Mouse (Mus musculus): ENCODE results near the gene Duox1. TPM values are rescaled to one million over a fixed set of nuclear protein-coding genes. Genes with fewer than 3 reads are reported as not detected.

The Duox1 gene
- polyA plus RNA-seq, 1 experiment from 2014 or later, result not detected

DNA sequence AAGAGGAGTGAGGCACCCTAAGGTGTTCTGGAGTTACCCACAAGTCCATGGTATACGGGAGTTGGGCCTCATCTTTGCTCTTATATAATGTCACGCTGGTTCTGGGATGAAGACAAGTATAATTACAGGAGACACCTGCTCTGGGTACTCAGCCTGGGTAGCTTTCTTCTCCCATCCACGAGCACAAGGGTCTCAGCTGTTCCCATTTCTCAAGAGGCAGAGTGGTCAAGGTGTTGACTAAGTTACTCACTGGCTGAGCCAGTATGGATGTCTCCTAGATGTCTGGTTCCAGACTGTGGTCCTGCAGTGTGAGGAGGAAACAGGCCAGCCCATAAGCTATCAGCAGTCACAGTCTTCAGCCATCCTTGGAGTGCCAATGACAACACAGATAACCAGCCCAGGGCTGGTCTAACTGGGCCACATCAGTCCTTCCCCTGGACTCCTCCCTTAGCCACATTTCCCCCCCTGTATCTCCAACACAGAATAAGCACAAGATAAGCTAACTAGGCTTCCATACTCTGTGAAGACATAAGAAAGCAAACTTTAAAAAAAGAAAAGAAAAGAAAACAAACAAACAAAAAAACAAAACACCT, 49.0 kb downstream of the Duox1 start:
- peaks cover 17% of the 10 kb centered on the region; the same call in 1 of the 2 replicates for H3K36me3 ChIP-seq
- no peak overlapping the region for H3K4me3 ChIP-seq
- H3K27me3 ChIP-seq (ENCODE audit: insufficient read depth, poor library complexity, severe bottlenecking), result 0 out of 2 replicates have a peak, but pooled peaks cover 3% of the 10 kb centered on the region
- no peak for DNase-seq (ENCODE audit: low spot score)
- H3K9me3 ChIP-seq, result no peaks in the 10 kb centered on the region
- H3K4me1 ChIP-seq, result peaks cover 38% of the 10 kb centered on the region
- no peak overlapping the region for H3K27ac ChIP-seq
- 76% methylated on average over 3 of the region's 3 CpGs for WGBS

- 79% methylated on average over 10 of the region's 10 CpGs for WGBS
- no peaks in the 10 kb centered on the region for H3K9me3 ChIP-seq
- H3K36me3 ChIP-seq, result peaks cover 17% of the 10 kb centered on the region; the same call in 1 of the 2 replicates
- DNase-seq (ENCODE audit: low spot score), result no peak
- no peak overlapping the region for H3K4me3 ChIP-seq
- H3K4me1 ChIP-seq, result peaks cover 44% of the 10 kb centered on the region
- no peak overlapping the region for H3K27ac ChIP-seq
- peaks cover 5% of the 10 kb centered on the region for H3K27me3 ChIP-seq (ENCODE audit: insufficient read depth, poor library complexity, severe bottlenecking)
Observed at GRCm38 (mm10) chr2:122365244-122365866, 49.9 kb downstream of the Duox1 start.

- H3K36me3 ChIP-seq, result peaks cover 17% of the 10 kb centered on the region; the same call in 1 of the 2 replicates
- no peak for DNase-seq (ENCODE audit: low spot score)
- no peak overlapping the region for H3K27ac ChIP-seq
- peaks cover 11% of the 10 kb centered on the region for H3K27me3 ChIP-seq (ENCODE audit: insufficient read depth, poor library complexity, severe bottlenecking)
- 91% methylated on average over 3 of the region's 3 CpGs for WGBS
- H3K9me3 ChIP-seq, result no peaks in the 10 kb centered on the region
- peaks cover 44% of the 10 kb centered on the region for H3K4me1 ChIP-seq
- no peak overlapping the region for H3K4me3 ChIP-seq
Observed at GRCm38 (mm10) chr2:122366039-122366438, 50.6 kb downstream of the Duox1 start.

- Histone ChIP-seq H3K4me1 (peaks cover 43% of the 10 kb centered on the region), H3K36me3 (peaks cover 17% of the 10 kb centered on the region; the same call in 1 of the 2 replicates), H3K27me3 (ENCODE audit: insufficient read depth, poor library complexity, severe bottlenecking) (peaks cover 14% of the 10 kb centered on the region), H3K27ac (no peak overlapping the region), H3K4me3 (no peak overlapping the region; the same call in 1 of the 2 replicates), H3K9me3 (no peaks in the 10 kb centered on the region)
- 26% methylated on average over 5 of the region's 5 CpGs for WGBS
- no peak for DNase-seq (ENCODE audit: low spot score)
Observed at GRCm38 (mm10) chr2:122366706-122367105, 51.2 kb downstream of the Duox1 start.

- H3K9me3 ChIP-seq, result no peaks in the 10 kb centered on the region
- peaks cover 17% of the 10 kb centered on the region; the same call in 1 of the 2 replicates for H3K36me3 ChIP-seq
- no peak for DNase-seq (ENCODE audit: low spot score)
- peak overlapping the region; percentile 89 for H3K4me3 ChIP-seq
- H3K27ac ChIP-seq, result no peak overlapping the region
- WGBS, result 35% methylated on average over 4 of the region's 4 CpGs
- H3K4me1 ChIP-seq, result peaks cover 39% of the 10 kb centered on the region
- H3K27me3 ChIP-seq (ENCODE audit: insufficient read depth, poor library complexity, severe bottlenecking), result peaks cover 14% of the 10 kb centered on the region
Observed at GRCm38 (mm10) chr2:122367181-122367580, 51.7 kb downstream of the Duox1 start.

GRCm38 (mm10) chr2:122367701-122368080, 52.2 kb downstream of the Duox1 start:
- DNase-seq (ENCODE audit: low spot score), result no peak
- peaks cover 34% of the 10 kb centered on the region for H3K4me1 ChIP-seq
- H3K4me3 ChIP-seq, result peak overlapping the region; percentile 89
- H3K27ac ChIP-seq, result peak overlapping the region; percentile 96
- H3K9me3 ChIP-seq, result no peaks in the 10 kb centered on the region
- 17% methylated on average over 4 of the region's 4 CpGs for WGBS
- peaks cover 14% of the 10 kb centered on the region; the same call in 1 of the 2 replicates for H3K36me3 ChIP-seq
- H3K27me3 ChIP-seq (ENCODE audit: insufficient read depth, poor library complexity, severe bottlenecking), result peaks cover 14% of the 10 kb centered on the region

GRCm38 (mm10) chr2:122368081-122368971, 52.9 kb downstream of the Duox1 start:
- WGBS, result under 1% methylated on average over 50 of the region's 55 CpGs
- Histone ChIP-seq H3K27me3 (ENCODE audit: insufficient read depth, poor library complexity, severe bottlenecking) (peaks cover 14% of the 10 kb centered on the region), H3K36me3 (peaks cover 8% of the 10 kb centered on the region; the same call in 1 of the 2 replicates), H3K27ac (peak overlapping the region; percentile 96), H3K9me3 (no peaks in the 10 kb centered on the region), H3K4me3 (peak overlapping the region; percentile 89), H3K4me1 (peaks cover 33% of the 10 kb centered on the region)
- DNase-seq (ENCODE audit: low spot score), result no peak

DNA sequence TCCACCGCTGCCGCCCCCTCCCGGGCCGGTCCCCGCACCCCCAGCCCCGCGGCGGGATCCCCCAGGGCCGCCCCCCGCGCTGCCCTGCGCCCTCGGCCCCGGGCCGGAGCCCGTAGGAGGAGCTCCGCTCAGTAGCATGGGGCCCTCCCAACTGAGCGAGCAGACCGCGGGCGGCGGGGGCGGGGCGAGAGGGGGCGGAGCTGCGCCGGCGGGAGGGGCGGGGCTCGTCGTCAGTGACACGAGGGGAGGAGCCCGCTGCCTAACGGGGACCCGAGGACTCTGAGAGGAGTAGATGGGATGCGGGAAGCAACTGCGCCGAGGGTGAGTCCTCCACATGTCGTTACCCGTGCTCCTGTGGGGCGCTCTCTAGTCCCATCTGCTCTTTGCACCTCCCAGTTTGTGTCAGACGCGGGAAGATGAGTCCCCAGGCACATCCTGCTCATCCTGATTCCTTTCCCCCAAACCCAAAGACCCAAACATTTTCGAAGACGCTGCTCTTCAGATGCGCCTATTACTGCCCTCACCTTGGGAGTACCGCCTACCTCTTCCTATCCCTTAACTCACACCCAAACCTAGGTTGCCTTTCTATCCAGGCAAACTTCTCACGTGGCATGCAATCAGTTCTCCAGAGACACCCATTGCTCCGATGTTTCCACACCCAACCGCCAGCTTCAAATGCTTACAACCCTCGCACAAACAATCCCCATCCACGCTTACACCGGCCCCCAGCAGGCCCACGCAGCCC, 53.7 kb downstream of the Duox1 start, which contains the start of gene Shf:
Shf (minus strand) TSS at position 168 of the 745 bp plus-strand sequence.
- under 1% methylated on average over 53 of the region's 54 CpGs for WGBS
- peak within 1 kb of the TSS; percentile 96 for H3K27ac ChIP-seq
- peak; percentile 96 for DNase-seq (ENCODE audit: low spot score)
- peaks cover 33% of the 10 kb centered on the region for H3K4me1 ChIP-seq
- H3K36me3 ChIP-seq, result no peaks in the 10 kb centered on the region; the same call in 1 of the 2 replicates
- no peaks in the 10 kb centered on the region for H3K9me3 ChIP-seq
- peak within 1 kb of the TSS; percentile 89 for H3K4me3 ChIP-seq
- H3K27me3 ChIP-seq (ENCODE audit: insufficient read depth, poor library complexity, severe bottlenecking), result peaks cover 14% of the 10 kb centered on the region

GRCm38 (mm10) chr2:122370101-122370750, 54.8 kb downstream of the Duox1 start:
- no peaks in the 10 kb centered on the region for H3K9me3 ChIP-seq
- H3K27ac ChIP-seq, result no peak overlapping the region
- no peaks in the 10 kb centered on the region for H3K36me3 ChIP-seq
- H3K4me3 ChIP-seq, result no peak overlapping the region
- H3K4me1 ChIP-seq, result peaks cover 33% of the 10 kb centered on the region
- 28% methylated on average over 10 of the region's 10 CpGs for WGBS
- no peak for DNase-seq (ENCODE audit: low spot score)
- H3K27me3 ChIP-seq (ENCODE audit: insufficient read depth, poor library complexity, severe bottlenecking), result peaks cover 14% of the 10 kb centered on the region

GRCm38 (mm10) chr2:122372067-122372466, 56.6 kb downstream of the Duox1 start:
- H3K27ac ChIP-seq, result no peak overlapping the region

GRCm38 (mm10) chr2:122372541-122372940, 57.1 kb downstream of the Duox1 start:
- H3K4me3 ChIP-seq, result no peak overlapping the region
- DNase-seq (ENCODE audit: low spot score), result peak; percentile 73
- no peak overlapping the region for H3K27ac ChIP-seq
- no peaks in the 10 kb centered on the region for H3K9me3 ChIP-seq
- peaks cover 14% of the 10 kb centered on the region for H3K27me3 ChIP-seq (ENCODE audit: insufficient read depth, poor library complexity, severe bottlenecking)
- H3K4me1 ChIP-seq, result peaks cover 17% of the 10 kb centered on the region
- H3K36me3 ChIP-seq, result no peaks in the 10 kb centered on the region
- WGBS, result 72% methylated on average over 1 of the region's 1 CpGs

More at GRCm38 (mm10) chr2:122372067-122372466, 56.6 kb downstream of the Duox1 start:
- 72% methylated on average over 3 of the region's 3 CpGs for WGBS
- no peak for DNase-seq (ENCODE audit: low spot score)
- peaks cover 14% of the 10 kb centered on the region for H3K27me3 ChIP-seq (ENCODE audit: insufficient read depth, poor library complexity, severe bottlenecking)
- peaks cover 22% of the 10 kb centered on the region for H3K4me1 ChIP-seq
- no peaks in the 10 kb centered on the region for H3K9me3 ChIP-seq
- no peak overlapping the region for H3K4me3 ChIP-seq
- H3K36me3 ChIP-seq, result no peaks in the 10 kb centered on the region

DNA sequence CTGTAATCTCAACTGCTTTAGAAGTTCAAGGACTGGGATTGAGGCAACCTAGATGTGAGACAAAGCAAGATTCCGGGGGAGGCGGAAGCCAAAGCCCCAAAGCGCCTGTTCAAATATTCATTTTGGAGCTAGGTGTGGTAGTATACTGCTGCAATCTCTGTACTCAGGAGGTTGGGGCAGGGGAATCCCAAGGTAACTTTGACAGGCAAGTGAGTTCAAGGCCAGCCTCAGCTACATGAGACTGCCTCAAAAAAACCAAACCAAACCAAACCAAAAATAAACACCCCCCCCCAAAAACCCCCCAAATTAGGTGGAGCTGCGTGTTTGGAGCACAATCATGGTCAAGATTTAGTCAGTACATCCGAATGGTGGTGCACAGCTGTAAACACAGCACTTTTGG, 58.5 kb downstream of the Duox1 start:
- WGBS, result 77% methylated on average over 5 of the region's 5 CpGs
- DNase-seq (ENCODE audit: low spot score), result peak; percentile 20
- H3K4me1 ChIP-seq, result peaks cover 11% of the 10 kb centered on the region

More for the DNA sequence above, 58.5 kb downstream of the Duox1 start:
- Histone ChIP-seq H3K36me3 (no peaks in the 10 kb centered on the region), H3K27ac (no peak overlapping the region), H3K27me3 (ENCODE audit: insufficient read depth, poor library complexity, severe bottlenecking) (peaks cover 14% of the 10 kb centered on the region), H3K4me3 (no peak overlapping the region), H3K9me3 (no peaks in the 10 kb centered on the region)
